Mouse (Mus musculus) ES-E14 (cell line): Measurements from ENCODE around the gene AK157302. TPM values are rescaled to one million over a fixed set of nuclear protein-coding genes. Genes with fewer than 3 reads are reported as not detected.
"Not testable (repeated sequence)": the region's sequence is repeated elsewhere in the genome, so short reads cannot be mapped to it uniquely, and the experiment has no call there.

Experiments used
- DNase-seq: peaks from one replicate; pipeline ENCODE4 v3.0.0-alpha.2; 2013; ENCODE audit warnings: low read depth, low spot score
- H3K27ac ChIP-seq: 2 replicates; pipeline ENCODE4 v1.5.1; 2012; ENCODE audit warnings: low read depth, mild to moderate bottlenecking, low read length, moderate library complexity, mixed read lengths; ENCODE audit not compliant: poor library complexity, insufficient read depth, severe bottlenecking
- H3K36me3 ChIP-seq: 2 replicates; pipeline ENCODE4 v1.6.1; 2012; ENCODE audit warnings: mild to moderate bottlenecking, low read length, moderate library complexity, mixed read lengths; ENCODE audit not compliant: control insufficient read depth, poor library complexity, insufficient read depth, severe bottlenecking
- H3K4me1 ChIP-seq, 2 experiments: fragments of 150-350 bp in 1 of 2; sonication (generic) in 1 of 2; 2 replicates each; pipeline ENCODE4 v1.6.1; 2012; ENCODE audit warnings: low read length in 2 of 2, mild to moderate bottlenecking in 1 of 2, mixed read lengths in 1 of 2; ENCODE audit not compliant: control insufficient read depth in 2 of 2, insufficient read depth in 2 of 2, poor library complexity in 1 of 2
- H3K4me3 ChIP-seq, 2 experiments: fragments of 150-350 bp in 1 of 2; sonication (generic) in 1 of 2; 2 replicates each; pipeline ENCODE4 v1.5.1; 2012; ENCODE audit warnings: low read length in 2 of 2, low read depth in 1 of 2, mild to moderate bottlenecking in 1 of 2, mixed read lengths in 1 of 2; ENCODE audit not compliant: insufficient read depth in 1 of 2, poor library complexity in 1 of 2, severe bottlenecking in 1 of 2
- H3K9ac ChIP-seq: 2 replicates; pipeline ENCODE4 v1.6.1; 2012; ENCODE audit warnings: low read depth, mild to moderate bottlenecking, low read length, mixed read lengths; ENCODE audit not compliant: poor library complexity, insufficient read depth, severe bottlenecking
- H3K9me3 ChIP-seq: fragments of 150-350 bp; sonication (generic); 2 replicates; pipeline ENCODE4 v1.6.1; 2012; ENCODE audit warnings: low read depth, mild to moderate bottlenecking, low read length; ENCODE audit not compliant: control insufficient read depth, insufficient read depth
- CHD2 ChIP-seq: IDR thresholded peaks from 2 replicates; pipeline ENCODE4 v1.6.1; 2014; ENCODE audit warnings: mild to moderate bottlenecking, low read depth, low read length, inconsistent platforms
- HCFC1 ChIP-seq: IDR thresholded peaks from 2 replicates; pipeline ENCODE4 v1.6.1; 2012; ENCODE audit warnings: low read length, inconsistent platforms, borderline replicate concordance; ENCODE audit not compliant: insufficient read depth
- MAFK ChIP-seq: IDR thresholded peaks from 2 replicates; pipeline ENCODE4 v1.6.1; 2014; ENCODE audit warnings: mild to moderate bottlenecking, low read depth, low read length, inconsistent platforms; ENCODE audit not compliant: insufficient read depth
- ZC3H11A ChIP-seq: IDR thresholded peaks from 2 replicates; pipeline ENCODE4 v1.6.1; 2012; ENCODE audit warnings: low read depth, mild to moderate bottlenecking, inconsistent platforms, low read length, borderline replicate concordance
- ZNF384 ChIP-seq: IDR thresholded peaks from 2 replicates; pipeline ENCODE4 v1.6.1; 2012; ENCODE audit warnings: low read depth, low read length, inconsistent platforms
- in situ Hi-C, 2 experiments: fragments of 600-800 bp; cut with MboI; formaldehyde crosslinking; loops; one replicate each; pipeline ENCODE4 v1.15.1; 2025; ENCODE audit warnings: low sequenced_read_pairs in 2 of 2, inconsistent platforms in 1 of 2; ENCODE audit not compliant: unreplicated experiment in 2 of 2
- total RNA-seq: library from RNA; depleted of rRNA; stranded (reverse); fragments of 300-350 nt; gene quantifications from 2 replicates; pipeline ENCODE4 v1.2.3, GENCODE M21; 2012

Gene AK157302
- total RNA-seq, 1 experiment, result 0.31 TPM

DNA sequence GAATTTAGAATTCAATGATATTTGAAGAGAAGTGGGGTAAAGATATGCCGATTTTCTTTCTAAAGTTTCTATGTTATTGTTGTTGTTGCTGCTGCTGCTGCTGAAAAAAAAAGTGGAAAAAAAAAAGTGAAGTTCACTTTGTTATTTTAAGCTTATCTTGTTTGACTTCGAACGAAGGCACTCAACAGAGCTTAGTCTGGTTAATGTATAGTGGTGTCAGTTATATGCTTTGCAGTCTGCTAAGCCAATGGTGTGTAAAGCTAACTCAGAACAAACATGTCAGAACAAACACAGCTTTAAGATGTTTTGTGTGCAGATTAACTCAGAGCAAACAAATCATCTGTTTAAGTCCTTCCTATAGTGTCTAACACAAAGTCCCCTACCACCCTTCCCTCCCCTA is 40.9 kb upstream of the AK157302 start:
- H3K4me3 ChIP-seq, result no peak overlapping the region; a peak in 1 of 4 replicates
- no peaks in the 10 kb centered on the region for H3K36me3 ChIP-seq
- H3K9ac ChIP-seq, result no peak overlapping the region
- H3K27ac ChIP-seq, result no peak overlapping the region
- in situ Hi-C loops, result no loop called here
- no peak for DNase-seq
- H3K9me3 ChIP-seq, result no peaks in the 10 kb centered on the region
- TF ChIP-seq CHD2, result no peak
- no peak for TF ChIP-seq HCFC1
- TF ChIP-seq ZNF384, result no peak
- TF ChIP-seq ZC3H11A, result no peak
- no peak for TF ChIP-seq MAFK
- no peaks in the 10 kb centered on the region; a peak in 1 of 4 replicates for H3K4me1 ChIP-seq

DNA sequence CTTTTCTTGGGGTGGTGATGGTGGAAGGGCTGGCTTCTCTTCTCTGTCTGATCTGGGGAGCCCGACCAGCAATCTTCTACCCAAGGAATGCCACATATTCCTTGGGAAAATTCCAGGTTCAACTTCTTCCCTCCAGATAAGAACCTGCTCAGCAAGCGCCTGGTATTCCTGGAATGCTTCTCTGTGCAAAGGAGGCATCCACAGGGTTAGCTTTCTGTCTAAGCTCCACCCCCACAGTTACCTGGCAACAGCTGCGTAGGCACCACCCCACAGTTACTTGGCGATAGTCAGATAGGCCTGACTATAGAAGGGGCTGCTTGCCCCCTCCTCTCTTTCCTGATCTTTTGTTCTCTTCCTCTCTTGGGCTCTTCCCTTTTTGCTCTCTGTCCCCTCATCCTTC is 38.7 kb upstream of the AK157302 start:
- Histone ChIP-seq H3K36me3 (no peaks in the 10 kb centered on the region), H3K9ac (no peak overlapping the region), H3K27ac (no peak overlapping the region), H3K4me1 (no peaks in the 10 kb centered on the region; a peak in 1 of 4 replicates), H3K9me3 (no peaks in the 10 kb centered on the region), H3K4me3 (no peak overlapping the region)
- no peak for DNase-seq
- in situ Hi-C loops, result no loop called here
- TF ChIP-seq ZNF384, result no peak
- no peak for TF ChIP-seq MAFK
- TF ChIP-seq ZC3H11A, result no peak
- no peak for TF ChIP-seq HCFC1
- TF ChIP-seq CHD2, result no peak

DNA sequence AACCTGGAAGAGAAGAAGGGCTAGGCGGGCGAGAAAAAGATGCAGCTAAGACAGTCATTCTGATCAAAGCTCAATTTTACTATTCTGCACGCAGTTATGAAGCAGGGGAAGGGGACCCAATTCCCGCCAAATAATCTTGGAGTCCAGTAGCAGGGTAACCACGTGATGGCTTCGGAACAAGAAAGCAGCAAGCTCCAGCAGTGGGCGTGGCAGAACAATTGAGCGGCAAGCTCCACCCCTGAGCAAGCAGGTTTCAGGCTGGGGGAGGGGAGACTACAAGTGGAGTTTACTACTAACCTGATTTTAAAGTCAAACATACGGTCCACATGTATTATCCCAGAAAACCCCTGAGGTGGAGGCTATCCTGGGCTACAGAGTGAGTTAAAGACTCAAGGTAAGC is 32.5 kb upstream of the AK157302 start:
- H3K27ac ChIP-seq, H3K36me3 ChIP-seq, DNase-seq, H3K4me3 ChIP-seq, in situ Hi-C loops, H3K9me3 ChIP-seq, H3K4me1 ChIP-seq, H3K9ac ChIP-seq: not testable (repeated sequence)

DNA sequence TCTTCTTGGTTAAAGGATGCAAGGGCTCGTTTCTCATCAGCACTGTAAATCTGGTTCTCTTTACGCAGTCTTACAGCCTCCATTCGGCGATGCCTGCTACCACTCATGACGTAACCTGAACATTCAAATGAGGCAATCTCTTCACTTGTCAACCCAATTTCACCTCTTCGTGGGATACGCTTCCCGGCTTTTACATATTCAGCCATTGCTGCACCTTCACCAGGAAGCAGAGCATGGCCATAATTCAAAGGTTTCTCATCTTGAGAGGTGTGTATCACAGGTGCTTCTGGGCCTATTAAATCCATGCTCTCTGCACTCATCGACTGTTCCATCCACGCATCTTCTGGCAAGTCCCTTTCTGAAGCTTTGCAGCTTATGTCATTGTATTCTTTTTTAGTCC is 27.7 kb upstream of the AK157302 start:
- Histone ChIP-seq H3K4me1 (0 out of 4 replicates have a peak, but pooled peaks cover 0 to 2% of the 10 kb centered on the region in 2 experiments), H3K27ac (no peak overlapping the region), H3K9ac (no peak overlapping the region), H3K9me3 (no peaks in the 10 kb centered on the region), H3K4me3 (no peak overlapping the region), H3K36me3 (no peaks in the 10 kb centered on the region)
- no peak for TF ChIP-seq ZNF384
- TF ChIP-seq HCFC1, result no peak
- TF ChIP-seq MAFK, result no peak
- TF ChIP-seq ZC3H11A, result no peak
- no peak for TF ChIP-seq CHD2
- in situ Hi-C loops, result no loop called here
- DNase-seq, result no peak
